Mouse (Mus musculus) cerebellum, adult 2 months (tissue): ENCODE measurements around the gene Vamp5. TPM values are rescaled to one million over a fixed set of nuclear protein-coding genes. Genes with fewer than 3 reads are reported as not detected.
A peak's percentile ranks its signal among the peaks of the same experiment; 100 is the strongest.

ENCODE experiments used
- DNase-seq, 2 experiments: peaks; one replicate each; pipeline ENCODE4 v3.0.0; 2021
- H3K27ac ChIP-seq: fragments of 200-500 bp; 2 replicates; pipeline ENCODE4 v1.5.1; 2012; ENCODE audit warnings: low read length, control low read depth, inconsistent platforms; ENCODE audit not compliant: insufficient read depth
- H3K27me3 ChIP-seq: fragments of 200-500 bp; 2 replicates; pipeline ENCODE4 v1.6.1; 2012; ENCODE audit warnings: inconsistent platforms, mild to moderate bottlenecking, low read length, moderate library complexity; ENCODE audit not compliant: control insufficient read depth, insufficient read depth
- H3K4me1 ChIP-seq: fragments of 200-500 bp; 2 replicates; pipeline ENCODE4 v1.6.1; 2011; ENCODE audit warnings: low read length; ENCODE audit not compliant: control insufficient read depth, insufficient read depth
- H3K4me3 ChIP-seq: fragments of 200-500 bp; replicated peaks from 2 replicates; pipeline ENCODE3; 2011; ENCODE audit warnings: mild to moderate bottlenecking, low read depth, low read length, control low read depth; ENCODE audit not compliant: insufficient read depth
- CTCF ChIP-seq: fragments of 200-500 bp; IDR thresholded peaks from 2 replicates; pipeline ENCODE4 v1.5.1; 2011; ENCODE audit warnings: low read depth, mild to moderate bottlenecking, control low read depth, low read length, moderate library complexity, borderline replicate concordance; ENCODE audit not compliant: insufficient read depth
- POLR2A ChIP-seq: fragments of 200-500 bp; IDR thresholded peaks from 2 replicates; pipeline ENCODE4 v1.6.1; 2011; ENCODE audit warnings: low read length, control low read depth, borderline replicate concordance; ENCODE audit not compliant: insufficient read depth
- WGBS: fragments of 180-500 bp; shearing (Covaris S2); methylation state at CpG from one replicate; pipeline ENCODE4 v1.1.7; 2018; 5-methylcytosine and 5-hydroxymethylcytosine counted together
- polyA plus RNA-seq: library from polyadenylated mRNA; depleted of rRNA; stranded (reverse); fragments of >200 nt; gene quantifications from 2 replicates; pipeline ENCODE4 v1.2.3, GENCODE M21; 2012

Gene Vamp5
- polyA plus RNA-seq, 1 experiment: 11.9 TPM

DNA sequence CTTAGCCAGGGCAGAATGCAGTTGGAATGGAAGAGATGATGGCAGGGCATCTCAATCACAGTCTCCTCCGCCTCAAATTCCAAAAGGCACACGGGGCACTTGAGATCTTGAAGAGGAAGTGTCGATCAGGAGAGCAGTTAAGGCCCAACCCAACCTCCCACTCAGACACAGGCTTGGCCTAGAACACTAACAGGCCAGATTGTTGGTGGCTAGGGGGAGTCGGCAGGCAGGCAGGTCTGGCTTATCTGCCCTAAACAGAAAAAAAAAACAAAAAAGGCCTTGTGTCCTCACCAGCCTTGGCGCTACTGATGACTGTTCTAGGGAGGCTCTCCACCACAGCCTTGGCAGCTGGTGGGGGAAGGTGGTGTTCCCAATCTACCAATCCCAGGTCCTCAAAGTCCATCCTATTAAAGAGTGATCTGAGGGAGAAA is 19.1 kb downstream of the Vamp5 start:
- 44% methylated on average over 5 of the region's 5 CpGs for WGBS
- H3K4me3 ChIP-seq: no peak overlapping the region

DNA sequence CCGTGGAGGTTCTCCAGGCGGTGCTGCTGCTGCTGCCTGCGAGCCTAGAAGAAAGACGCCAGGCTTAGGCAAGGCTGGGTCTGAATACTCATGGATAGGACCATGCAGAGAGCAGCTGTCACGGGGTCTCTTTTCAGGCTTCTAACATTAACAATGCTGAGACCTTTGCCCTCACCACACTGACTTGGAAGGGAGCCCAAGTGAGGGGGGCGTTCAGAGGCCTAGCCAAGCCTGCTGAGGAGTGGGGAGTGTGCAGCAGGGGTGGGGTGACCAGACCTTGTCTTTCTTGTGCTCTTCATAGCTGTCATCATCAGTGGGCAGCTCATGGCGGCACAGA is 19.7 kb downstream of the Vamp5 start:
- WGBS: 19% methylated on average over 7 of the region's 7 CpGs
- no peak for TF ChIP-seq CTCF
- no peak for TF ChIP-seq POLR2A

More for the DNA sequence above, 19.1 kb downstream of the Vamp5 start:
- H3K27ac ChIP-seq: no peak overlapping the region
- TF ChIP-seq CTCF (no peak), POLR2A (no peak)
- H3K27me3 ChIP-seq: no peaks in the 10 kb centered on the region
- DNase-seq: no peak
- H3K4me1 ChIP-seq: peaks cover 14% of the 10 kb centered on the region

DNA sequence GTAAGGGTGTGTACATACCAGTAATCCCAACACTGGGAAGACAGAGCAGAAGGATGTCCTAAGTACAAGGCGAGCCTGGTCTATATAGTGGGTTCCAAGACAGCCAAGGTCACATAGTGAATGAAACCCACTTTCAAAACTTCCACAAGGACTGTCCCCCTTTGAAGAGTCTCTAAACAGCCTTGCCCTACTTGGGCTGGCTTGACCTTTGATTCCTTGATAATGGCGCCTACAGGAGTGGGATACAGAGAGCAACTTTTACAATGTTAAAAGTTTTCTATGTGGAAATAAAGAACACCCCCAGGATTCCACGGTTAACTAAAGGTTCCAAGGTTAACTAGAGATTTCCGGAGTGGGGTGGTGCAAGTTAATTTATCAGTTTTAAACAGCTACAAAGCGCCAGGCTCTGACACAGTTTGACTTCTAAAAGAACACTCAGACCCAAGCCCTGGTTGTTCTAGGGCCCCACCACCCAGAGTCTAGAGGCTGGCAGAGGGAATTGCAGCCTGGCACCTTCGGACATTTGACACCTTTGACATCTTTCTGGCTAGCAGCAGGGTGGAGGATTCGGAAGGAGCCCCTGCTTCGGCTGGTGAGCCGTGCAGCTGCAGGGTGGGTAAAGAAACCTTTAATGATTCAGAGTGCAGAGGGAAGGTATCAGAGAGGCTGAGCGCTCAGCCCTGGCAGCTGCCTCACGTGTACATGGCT is 20.2 kb downstream of the Vamp5 start:
- no peak overlapping the region for H3K4me3 ChIP-seq
- no peak overlapping the region for H3K27ac ChIP-seq
- TF ChIP-seq CTCF (no peak), POLR2A (no peak)
- H3K4me1 ChIP-seq: peaks cover 16% of the 10 kb centered on the region
- WGBS: 57% methylated on average over 11 of the region's 11 CpGs
- DNase-seq: no peak
- no peaks in the 10 kb centered on the region for H3K27me3 ChIP-seq

More for the DNA sequence above, 19.7 kb downstream of the Vamp5 start:
- Histone ChIP-seq H3K27me3 (no peaks in the 10 kb centered on the region), H3K4me1 (peaks cover 16% of the 10 kb centered on the region), H3K4me3 (no peak overlapping the region), H3K27ac (no peak overlapping the region)
- no peak for DNase-seq

DNA sequence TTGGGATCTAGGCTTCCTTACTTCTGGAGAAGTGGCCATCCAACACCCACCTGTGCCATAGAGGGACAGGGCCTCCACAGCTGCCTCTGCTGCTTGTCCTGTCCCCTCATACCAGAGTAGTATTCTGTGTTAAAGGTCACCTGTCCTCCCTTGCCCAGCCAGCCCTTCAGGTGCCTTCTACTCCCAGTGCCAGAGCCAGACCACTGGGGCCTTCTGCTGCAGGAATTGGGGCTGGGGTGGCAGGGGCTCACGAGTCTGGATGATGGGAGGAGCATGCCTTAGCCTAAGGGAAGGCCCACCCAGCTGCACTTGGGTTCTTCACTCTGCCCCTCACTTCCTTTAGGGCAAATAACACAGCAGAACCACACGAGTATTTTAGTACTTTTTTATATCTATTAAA is 20.9 kb downstream of the Vamp5 start:
- no peak overlapping the region for H3K27ac ChIP-seq
- peaks cover 18% of the 10 kb centered on the region for H3K4me1 ChIP-seq
- DNase-seq: no peak
- H3K4me3 ChIP-seq: no peak overlapping the region
- no peak for TF ChIP-seq POLR2A
- no peak for TF ChIP-seq CTCF
- H3K27me3 ChIP-seq: no peaks in the 10 kb centered on the region
- 65% methylated on average over 2 of the region's 2 CpGs for WGBS

DNA sequence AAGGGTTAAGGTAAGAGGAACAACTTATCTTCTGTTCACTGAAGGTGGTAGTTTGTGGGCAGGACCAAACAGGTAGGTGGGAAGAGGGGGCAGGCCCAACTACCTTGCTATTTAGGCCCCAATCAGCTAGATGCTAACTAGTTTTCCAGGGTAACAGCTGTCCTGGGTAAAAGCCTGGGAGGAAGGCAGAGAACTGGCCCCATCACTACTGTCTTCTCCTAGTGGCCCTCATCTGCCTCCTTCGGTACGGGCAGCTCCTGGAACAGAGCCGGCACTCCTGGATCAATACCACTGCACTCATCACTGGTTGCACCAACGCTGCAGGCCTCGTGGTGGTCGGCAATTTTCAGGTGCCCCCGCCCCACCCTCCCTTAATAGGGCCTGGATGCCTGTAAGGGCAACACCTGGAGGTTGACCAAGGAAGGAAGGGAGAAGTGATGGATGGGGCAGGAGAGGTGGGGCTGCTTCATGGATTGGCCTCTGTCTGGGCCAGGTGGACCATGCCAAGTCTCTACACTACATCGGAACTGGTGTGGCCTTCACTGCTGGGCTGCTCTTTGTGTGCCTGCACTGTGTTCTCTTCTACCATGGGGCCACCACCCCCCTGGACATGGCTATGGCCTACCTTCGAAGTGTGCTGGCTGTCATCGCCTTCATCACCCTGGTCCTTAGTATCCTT is 22.0 kb downstream of the Vamp5 start:
- Histone ChIP-seq H3K4me3 (no peak overlapping the region), H3K4me1 (peaks cover 18% of the 10 kb centered on the region), H3K27me3 (no peaks in the 10 kb centered on the region), H3K27ac (no peak overlapping the region)
- no peak for TF ChIP-seq POLR2A
- WGBS: 82% methylated on average over 10 of the region's 10 CpGs
- no peak for DNase-seq

DNA sequence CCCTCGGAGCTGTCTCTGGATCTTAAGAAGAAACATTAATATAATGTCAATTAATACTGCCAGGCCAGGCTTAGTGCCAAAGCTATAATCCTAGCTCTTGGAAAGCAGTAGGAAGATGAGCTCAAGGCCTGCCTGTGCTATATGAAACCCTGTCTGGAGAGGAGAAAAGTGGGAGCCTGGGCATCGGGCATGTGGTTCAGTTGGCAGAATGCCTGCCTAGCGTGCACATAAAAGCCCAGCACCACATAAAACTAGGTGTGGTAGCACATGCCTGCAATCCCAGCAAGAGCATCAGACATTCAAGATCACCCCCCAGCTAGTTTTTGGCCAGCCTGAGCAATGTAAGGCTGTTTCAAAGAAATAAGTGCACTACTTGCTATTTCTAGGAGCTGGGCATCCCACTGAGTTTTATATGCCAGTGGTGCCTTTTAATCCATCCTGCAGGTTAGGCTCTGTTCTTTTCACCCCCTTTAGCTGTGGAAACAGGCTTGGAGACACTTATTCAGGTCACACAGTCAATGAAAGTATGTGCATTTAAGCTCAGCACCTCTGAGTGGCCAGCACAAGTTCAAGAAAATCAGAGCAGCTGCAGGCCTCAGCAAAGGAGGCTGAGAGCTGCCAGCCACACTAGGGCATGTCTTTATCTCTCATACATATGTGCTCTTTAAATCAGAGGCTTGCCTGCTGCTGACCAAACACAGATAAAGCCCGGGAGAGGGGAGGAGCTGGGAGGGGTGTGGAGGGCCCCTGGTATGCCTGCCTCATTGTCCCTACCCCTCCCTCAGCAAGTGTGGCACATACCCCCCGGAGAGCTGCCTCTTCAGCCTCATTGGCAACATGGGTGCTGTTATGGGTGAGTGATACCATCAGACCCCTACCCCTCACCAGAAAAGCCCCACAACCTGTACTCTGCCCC is 22.8 kb downstream of the Vamp5 start:
- TF ChIP-seq CTCF: no peak
- TF ChIP-seq POLR2A: no peak
- no peak for DNase-seq
- Histone ChIP-seq H3K27me3 (no peaks in the 10 kb centered on the region), H3K4me1 (peaks cover 18% of the 10 kb centered on the region), H3K27ac (no peak overlapping the region), H3K4me3 (no peak overlapping the region)
- WGBS: 42% methylated on average over 5 of the region's 5 CpGs

DNA sequence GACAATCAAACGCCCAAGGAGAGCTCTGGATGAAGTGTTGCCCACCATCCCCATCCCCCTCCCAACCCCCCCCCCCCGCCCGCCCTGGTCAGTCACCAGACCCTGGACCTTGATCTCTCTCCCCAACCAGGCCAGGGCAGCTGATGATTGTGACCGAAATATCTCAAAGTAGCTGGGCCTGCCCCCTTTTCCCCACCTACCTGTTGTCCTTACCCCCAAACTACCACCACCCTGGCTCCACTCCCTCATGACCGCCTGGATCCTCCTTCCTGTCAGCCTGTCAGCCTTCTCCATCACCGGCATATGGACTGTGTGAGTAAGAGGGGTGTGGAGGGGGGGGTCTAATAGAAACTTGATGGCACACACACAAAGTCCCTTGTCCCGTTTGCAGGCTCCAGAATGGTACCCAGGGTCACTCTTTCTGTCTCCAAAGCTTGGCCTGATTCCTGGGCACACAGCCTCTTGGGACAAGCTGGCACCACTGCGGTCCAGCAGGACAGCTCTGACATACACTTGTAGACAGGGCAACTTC is 24.2 kb downstream of the Vamp5 start:
- 27% methylated on average over 8 of the region's 8 CpGs for whole genome bisulfite sequencing

More for the DNA sequence above, 24.2 kb downstream of the Vamp5 start:
- Histone ChIP-seq H3K4me3 (peak overlapping the region; percentile 84), H3K27me3 (no peaks in the 10 kb centered on the region), H3K27ac (peak overlapping the region; percentile 68; the same call in 1 of the 2 replicates), H3K4me1 (peaks cover 13% of the 10 kb centered on the region)
- DNase-seq: no peak
- no peak for TF ChIP-seq POLR2A
- no peak for TF ChIP-seq CTCF
